Mouse (Mus musculus) testis, adult 2 months (tissue): Measurements from ENCODE around the gene Slc6a21.

Experiments
- CTCF ChIP-seq: fragments of 200-500 bp; IDR thresholded peaks from 2 replicates; pipeline ENCODE4 v1.5.1; 2012; ENCODE audit warnings: low read depth, mild to moderate bottlenecking, inconsistent platforms, low read length, moderate library complexity; ENCODE audit not compliant: control insufficient read depth, insufficient read depth, insufficient replicate concordance
- POLR2A ChIP-seq: fragments of 200-500 bp; IDR thresholded peaks from 2 replicates; pipeline ENCODE4 v1.6.1; 2012; ENCODE audit warnings: low read depth, mild to moderate bottlenecking, inconsistent platforms, low read length, moderate library complexity; ENCODE audit not compliant: control insufficient read depth

DNA sequence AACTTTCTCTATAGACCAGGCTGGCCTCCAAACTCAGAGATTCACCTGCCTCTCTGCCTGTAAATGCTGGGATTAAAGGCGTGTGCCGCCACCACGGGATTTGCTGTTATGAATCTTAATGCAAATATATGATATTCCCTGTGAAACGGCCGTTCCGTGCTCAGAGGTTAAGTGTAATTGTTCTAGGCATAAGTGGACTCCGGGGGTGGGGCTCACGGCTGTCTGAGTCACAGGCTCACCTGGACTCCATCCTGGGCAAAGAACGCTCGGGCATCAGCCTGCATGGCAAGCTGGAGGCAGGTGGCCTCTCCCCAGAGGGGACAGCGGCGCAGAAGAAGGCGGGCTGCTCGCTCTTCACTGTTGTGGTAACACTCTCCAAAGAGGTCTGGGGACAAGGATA, 39.2 kb downstream of the Slc6a21 start:
- TF ChIP-seq CTCF (no peak), POLR2A (no peak)
